Mouse (Mus musculus) spleen, postnatal 4 days (tissue): ENCODE measurements around the gene Fam78b.

ENCODE experiments used
- DNase-seq, 2 experiments: peaks; one replicate each; pipeline ENCODE4 v3.0.0; 2022; ENCODE audit warnings: low spot score in 2 of 2

Gene Fam78b

GRCm38 (mm10) chr1:167094589-167095148 is 93.5 kb downstream of the Fam78b start:
- DNase-seq: no peak

GRCm38 (mm10) chr1:167098741-167099140 is 97.5 kb downstream of the Fam78b start:
- DNase-seq: no peak

- no peak for DNase-seq
Measured at GRCm38 (mm10) chr1:167102046-167102445, 100.8 kb downstream of the Fam78b start.

- no peak for DNase-seq
Measured at GRCm38 (mm10) chr1:167102566-167102965, 101.3 kb downstream of the Fam78b start.

GRCm38 (mm10) chr1:167104956-167105626 is 103.9 kb downstream of the Fam78b start:
- DNase-seq: no peak

GRCm38 (mm10) chr1:167105916-167106315 is 104.7 kb downstream of the Fam78b start:
- no peak for DNase-seq

- no peak for DNase-seq
Measured at GRCm38 (mm10) chr1:167108973-167109509, 107.8 kb downstream of the Fam78b start.

DNA sequence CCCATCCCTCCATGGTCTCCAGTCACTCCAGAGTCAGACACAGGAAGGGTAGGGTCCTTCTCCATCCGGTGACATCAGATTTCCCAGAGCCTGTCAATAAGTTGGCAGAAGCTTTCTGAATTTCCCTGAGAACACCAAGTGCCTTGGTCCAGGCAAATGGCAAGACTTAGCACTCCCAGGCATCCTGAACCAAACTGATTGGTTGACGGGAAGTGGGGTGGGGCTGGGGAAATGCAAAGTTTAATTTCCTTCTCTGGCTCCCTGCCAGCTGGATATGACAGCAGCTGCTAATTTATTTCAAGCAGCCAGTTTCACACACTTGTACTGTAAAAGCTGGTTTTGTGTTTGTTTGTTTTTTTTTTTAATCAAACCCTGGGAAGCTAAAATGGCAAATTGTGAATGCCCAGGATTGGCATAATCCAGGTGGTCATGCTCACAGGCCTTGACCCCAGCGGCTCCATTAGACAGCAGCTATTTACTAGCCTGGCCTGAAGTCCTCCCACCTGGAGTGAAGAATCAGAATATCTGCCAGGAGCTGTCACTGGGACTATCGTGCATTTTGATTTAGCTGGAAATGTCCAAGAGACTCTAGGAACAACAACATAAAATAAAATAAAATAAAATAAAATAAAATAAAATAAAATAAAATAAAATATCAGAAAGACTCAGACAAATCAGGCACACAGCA is 113.3 kb downstream of the Fam78b start:
- no peak for DNase-seq

DNA sequence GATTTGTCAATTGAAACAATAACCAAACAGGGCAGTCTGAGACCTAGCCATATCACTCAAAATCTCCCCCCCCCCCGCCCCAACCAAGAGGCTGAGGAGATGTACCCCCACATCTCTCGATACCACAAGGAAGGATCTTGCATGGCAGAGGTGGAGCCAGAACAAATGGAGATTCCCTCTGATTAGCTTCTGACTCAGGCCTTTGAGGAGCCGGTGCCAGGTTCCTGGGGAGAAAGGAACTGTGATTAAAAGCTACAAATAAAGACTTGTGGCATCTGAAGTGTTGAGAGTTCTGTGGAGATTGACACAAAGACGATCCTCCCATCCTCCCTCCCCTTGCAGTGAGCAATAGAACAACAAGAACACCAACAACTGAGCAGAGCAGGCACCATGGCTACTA is 113.9 kb downstream of the Fam78b start:
- no peak for DNase-seq

GRCm38 (mm10) chr1:167116733-167117132 is 115.5 kb downstream of the Fam78b start:
- DNase-seq: no peak

- DNase-seq: no peak
Measured at GRCm38 (mm10) chr1:167118971-167119370, 117.8 kb downstream of the Fam78b start.

GRCm38 (mm10) chr1:167119439-167119838 is 118.2 kb downstream of the Fam78b start:
- DNase-seq: no peak

DNA sequence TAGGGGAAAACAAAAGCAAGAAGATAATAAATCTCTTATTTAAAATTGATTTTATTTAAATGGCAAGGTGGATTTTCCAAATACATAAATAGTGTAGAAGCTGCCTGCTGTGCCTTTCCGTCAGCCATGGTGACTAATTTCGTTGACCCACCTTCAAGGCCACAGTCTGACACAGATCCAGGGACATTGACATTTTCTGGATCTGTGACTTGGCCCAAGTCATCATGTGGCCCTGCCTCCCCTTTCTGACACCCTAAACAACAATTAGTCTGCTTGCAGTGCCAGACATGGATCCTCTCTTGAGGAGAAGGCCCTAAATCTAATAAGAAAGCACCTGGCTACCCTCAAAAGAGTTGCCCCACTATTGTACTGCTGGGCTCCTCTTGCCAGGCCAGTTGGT is 121.2 kb downstream of the Fam78b start:
- DNase-seq: no peak

- DNase-seq: no peak
Measured at GRCm38 (mm10) chr1:167123551-167123950, 122.3 kb downstream of the Fam78b start.

DNA sequence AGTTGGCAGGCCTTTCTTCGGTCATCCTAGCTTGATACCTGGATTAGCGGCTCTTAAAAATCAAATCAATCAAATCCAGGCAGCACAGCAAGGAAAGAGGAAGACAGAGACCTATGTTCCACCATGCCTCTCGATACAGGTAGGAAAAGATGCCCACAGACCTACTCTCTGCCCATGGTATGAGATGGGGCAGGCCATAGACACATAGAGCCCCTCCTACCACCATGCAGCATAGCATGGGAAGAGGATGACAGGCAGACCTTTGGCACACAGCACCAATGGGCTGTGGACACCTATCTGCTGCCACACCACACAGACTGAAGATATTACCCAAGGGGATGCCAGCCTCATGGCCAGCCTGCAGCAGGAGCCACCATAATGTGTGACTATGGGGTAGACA is 124.7 kb downstream of the Fam78b start:
- no peak for DNase-seq

- no peak for DNase-seq
Measured at GRCm38 (mm10) chr1:167126292-167126691, 125.1 kb downstream of the Fam78b start.

GRCm38 (mm10) chr1:167135748-167136147 is 134.5 kb downstream of the Fam78b start:
- DNase-seq: no peak
